Mouse (Mus musculus) embryo, embryonic 10.5 days (tissue): ENCODE measurements at regions not wholly inside any gene's neighbourhood (a gene's known extent, or its start where the extent isn't known, plus 50 kb on each side); places are given as distances from the start of the nearest gene placed in this dataset.
"Not testable (repeated sequence)": the region's sequence is repeated elsewhere in the genome, so short reads cannot be mapped to it uniquely, and the experiment has no call there.

ENCODE experiments used
- DNase-seq: peaks from one replicate; pipeline ENCODE4 v3.0.0-alpha.2; 2015; ENCODE audit warnings: low spot score

GRCm38 (mm10) chr4:44424831-44425704 lies 124.4 kb downstream of the Melk start:
- peak; percentile 61 for DNase-seq

- DNase-seq: peak; percentile 73
These were observed 133.9 kb downstream of the Melk start for GRCm38 (mm10) chr4:44434593-44434992.

- peak; percentile 21 for DNase-seq
These were observed 144.8 kb downstream of the Melk start for GRCm38 (mm10) chr4:44445511-44445910.

- no peak for DNase-seq
These were observed 150.3 kb downstream of the Melk start for GRCm38 (mm10) chr4:44450881-44451532.

- peak; percentile 42 for DNase-seq
These were observed 151.5 kb downstream of the Melk start for GRCm38 (mm10) chr4:44452043-44452618.

- DNase-seq: no peak
These were observed 152.9 kb downstream of the Melk start for GRCm38 (mm10) chr4:44453552-44453951.

GRCm38 (mm10) chr4:44455851-44456250 lies 155.2 kb downstream of the Melk start:
- no peak for DNase-seq

- not testable (repeated sequence) for DNase-seq
These were observed 172.8 kb downstream of the Melk start for GRCm38 (mm10) chr4:44473511-44473910.
